Mouse (Mus musculus) left cerebral cortex, postnatal 36 days (tissue): ENCODE results near the gene Uqcrc1. TPM values are rescaled to one million over a fixed set of nuclear protein-coding genes. Genes with fewer than 3 reads are reported as not detected.

ENCODE experiments used
- DNase-seq, 2 experiments: peaks; one replicate each; pipeline ENCODE4 v3.0.0; 2021 to 2022; ENCODE audit warnings: low spot score in 2 of 2, mixed read lengths in 1 of 2
- intact Hi-C: fragments of 180-260 bp; cut with DNase I; formaldehyde crosslinking; loops from one replicate; pipeline ENCODE4 v1.15.1; 2025
- microRNA-seq: library from miRNA; unstranded; fragments of <30 nt; microRNA quantifications from one replicate; pipeline ENCODE4 v1.2.0, GENCODE M21; 2022
- total RNA-seq, 2 experiments: library from RNA; stranded (reverse); gene quantifications; 2 replicates each; pipeline ENCODE4 v1.2.3; 2021

Gene Uqcrc1
- total RNA-seq, 2 experiments from 2014 or later = 349 to 409 TPM

DNA sequence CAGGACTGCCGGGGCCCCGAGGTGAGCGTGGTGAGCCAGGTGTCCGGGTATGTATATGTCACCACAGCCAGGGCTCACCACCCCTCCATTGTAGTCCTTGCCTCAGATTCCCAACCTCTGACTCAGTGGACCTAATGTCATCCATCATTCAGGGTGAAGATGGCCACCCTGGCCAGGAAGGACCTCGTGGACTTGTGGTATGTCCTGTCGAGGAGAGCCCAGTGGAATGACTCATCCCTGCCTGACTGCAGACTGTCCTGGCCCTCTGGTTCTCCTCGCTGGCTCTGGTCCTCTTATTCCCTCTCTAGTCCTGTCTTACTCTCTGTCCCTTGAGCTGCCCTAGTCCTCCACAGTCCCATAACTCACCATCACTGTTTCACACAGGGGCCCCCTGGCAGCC is 41.5 kb downstream of the Uqcrc1 start:
- no peak for DNase-seq
- intact Hi-C loops = no loop called here

DNA sequence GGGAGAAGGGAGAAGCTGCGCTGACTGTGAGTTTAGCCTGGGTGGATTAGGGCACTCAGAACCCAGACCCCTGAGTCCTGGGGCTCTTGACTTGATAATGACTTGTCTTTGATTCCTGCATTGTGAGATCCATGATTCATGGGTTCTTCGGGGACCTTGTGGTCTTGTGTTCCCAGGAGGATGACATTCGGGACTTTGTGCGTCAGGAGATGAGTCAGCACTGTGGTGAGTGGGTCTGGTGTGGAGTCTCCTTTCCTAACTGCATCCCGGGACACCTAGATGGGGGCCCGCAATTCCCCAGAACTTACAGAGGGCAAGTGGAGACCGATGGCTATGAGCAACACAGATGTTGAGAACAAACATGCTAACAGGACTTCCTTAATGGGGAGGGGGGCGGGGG is 46.1 kb downstream of the Uqcrc1 start:
- intact Hi-C loops = no loop called here
- no peak for DNase-seq

DNA sequence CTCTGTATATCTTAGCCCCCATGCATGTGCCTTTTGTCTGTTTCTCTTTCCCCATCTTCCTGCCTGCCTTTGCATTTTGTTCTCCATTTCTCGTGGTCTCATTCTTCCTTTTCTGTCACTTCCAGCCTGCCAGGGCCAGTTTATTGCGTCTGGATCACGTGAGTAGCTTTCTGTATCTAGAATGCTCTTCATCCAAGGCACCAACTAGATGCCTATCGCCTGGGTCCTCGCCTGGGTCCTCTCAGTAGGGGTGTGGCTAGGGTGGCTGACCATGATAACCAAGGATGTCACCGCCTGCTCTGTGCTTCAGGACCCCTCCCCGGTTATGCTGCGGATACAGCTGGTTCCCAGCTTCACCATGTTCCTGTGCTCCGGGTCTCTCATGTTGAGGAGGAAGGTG is 46.8 kb downstream of the Uqcrc1 start:
- no peak for DNase-seq
- intact Hi-C loops = no loop called here

DNA sequence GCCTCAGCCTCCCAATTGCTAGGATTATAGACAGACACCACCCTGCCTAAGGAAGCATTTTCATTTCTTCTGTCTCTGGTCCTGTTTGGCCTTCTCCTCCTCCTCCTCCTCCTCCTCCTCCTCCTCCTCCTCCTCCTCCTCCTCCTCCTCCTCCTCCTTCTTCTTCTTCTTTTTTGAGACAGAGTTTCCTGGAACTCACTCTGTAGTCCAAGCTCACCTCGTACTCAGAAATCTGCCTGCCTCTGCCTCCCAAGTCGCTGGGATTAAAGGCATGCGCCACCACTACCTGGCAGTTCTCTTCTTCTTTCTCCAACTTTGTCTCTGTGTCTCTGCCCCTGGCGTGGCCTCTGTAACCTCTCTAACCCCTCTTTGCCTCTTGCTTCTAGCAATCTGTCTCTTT is 49.3 kb downstream of the Uqcrc1 start, which contains the start of gene Ucn2:
Ucn2 (plus strand) TSS at position 301 of the 400 bp plus-strand sequence.
- intact Hi-C loops = no loop called here
- no peak for DNase-seq

DNA sequence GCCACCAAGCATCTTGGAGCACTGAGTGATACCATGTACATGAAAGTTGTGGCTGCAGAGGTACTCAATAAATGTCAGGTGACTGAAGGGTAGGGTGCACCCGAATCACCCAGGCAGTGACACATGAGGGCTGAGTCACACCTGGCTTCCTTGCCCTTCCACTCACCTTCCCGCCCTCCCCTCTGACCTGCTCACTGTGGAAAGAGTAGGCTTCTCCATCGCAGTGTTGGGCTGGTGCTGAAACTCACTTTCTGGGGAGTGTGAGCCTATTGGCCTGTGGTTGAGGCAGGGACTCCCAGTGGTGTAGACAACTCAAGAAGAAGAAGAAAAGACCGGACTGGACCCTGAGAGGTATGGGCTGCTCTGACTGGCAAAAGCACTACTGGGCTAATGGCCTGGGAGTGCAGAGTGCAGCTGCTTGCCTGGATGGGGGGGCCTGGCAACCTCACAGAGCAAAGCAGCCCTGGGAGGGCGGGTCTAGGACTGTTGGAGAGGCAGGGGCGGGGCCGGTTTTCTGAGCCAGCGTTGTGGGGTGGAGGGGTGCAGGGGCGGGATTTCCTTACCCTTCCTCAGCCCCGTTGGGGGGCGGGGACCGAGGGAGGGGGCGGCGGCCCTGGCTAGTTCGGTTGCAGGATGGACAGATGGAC is 51.4 kb downstream of the Uqcrc1 start:
- intact Hi-C loops = no loop called here
- DNase-seq = no peak

DNA sequence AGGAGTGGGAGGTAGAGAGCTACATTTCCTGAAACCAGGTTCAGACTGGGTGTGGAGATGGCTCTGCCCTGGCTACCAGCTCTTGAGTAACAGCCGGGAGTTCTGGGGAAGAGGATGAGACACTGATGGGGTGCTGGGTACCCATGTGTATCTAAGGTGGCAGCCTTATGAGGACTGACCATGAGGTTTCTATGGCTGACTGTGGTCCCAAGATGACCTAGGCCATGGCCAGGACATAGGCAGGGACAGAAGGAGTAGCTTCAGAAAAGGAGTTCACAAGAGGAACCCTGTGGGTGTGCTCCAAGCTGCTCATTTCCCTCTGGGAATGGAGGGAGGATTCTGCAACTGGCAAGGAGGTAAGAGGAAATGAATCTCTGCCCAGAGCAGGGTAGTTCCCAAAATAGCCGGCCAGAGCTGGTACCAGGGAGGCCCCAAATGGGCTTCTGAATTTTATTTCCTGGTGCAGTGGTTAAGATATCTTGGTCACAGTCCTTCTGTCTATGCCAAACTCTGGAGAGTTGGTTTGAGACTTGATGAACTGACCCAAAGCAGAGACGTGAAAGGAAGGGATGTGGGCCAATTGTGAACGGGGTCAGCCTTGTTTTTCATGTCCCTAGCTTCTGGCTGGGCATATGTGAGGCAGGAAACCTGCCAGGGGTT is 53.5 kb downstream of the Uqcrc1 start:
- peak in 1 of 2 experiments; percentile 15 for DNase-seq
- intact Hi-C loops = no loop called here

DNA sequence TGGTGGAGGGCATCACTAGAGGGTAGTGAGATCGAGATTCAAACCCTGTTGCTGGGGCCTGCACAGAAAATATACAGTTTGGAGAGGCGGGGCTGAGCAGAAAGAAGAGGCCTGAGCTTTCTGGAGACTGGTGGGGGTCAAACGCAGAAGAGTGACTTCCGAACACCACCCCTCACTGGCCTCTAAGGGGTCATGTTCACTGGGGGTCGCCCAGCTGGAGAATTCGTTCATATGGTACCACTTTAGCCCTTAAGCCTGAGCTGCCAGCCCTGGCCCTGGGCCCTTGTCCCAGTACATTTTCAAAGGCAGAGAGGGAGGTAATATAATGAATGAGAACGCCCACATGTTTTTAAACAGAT is 54.0 kb downstream of the Uqcrc1 start:
- intact Hi-C loops = no loop called here
- no peak for DNase-seq

DNA sequence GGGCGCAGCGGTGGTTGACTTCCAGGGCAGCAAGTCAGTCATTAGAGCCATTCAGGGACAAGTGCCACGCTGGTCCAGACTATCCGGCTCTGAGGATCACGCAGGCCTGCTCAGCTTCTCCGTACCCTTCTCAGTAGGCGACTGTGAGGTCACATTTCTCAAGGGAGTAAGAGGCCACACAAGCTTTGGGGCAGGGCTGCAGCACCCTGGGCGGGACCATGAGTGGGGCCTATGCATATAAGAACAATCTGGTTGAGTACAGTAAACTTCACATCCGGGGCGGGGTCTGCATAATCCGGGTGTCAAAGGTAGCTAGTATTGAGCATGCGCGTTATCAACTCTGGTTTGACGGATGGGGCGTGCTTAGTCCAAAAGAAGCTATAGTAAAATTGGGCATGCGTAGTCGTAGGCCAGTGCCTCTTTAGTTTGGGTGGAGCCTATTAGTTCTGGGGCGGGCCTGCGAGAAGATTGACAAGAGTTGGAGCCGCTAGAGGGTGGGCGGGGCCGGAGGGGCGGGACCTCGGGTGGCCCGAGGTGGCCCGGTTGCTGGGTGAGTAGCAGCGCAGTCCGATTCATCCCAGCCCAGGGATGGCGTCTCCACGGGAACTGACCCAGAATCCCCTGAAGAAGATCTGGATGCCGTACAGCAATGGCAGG is 55.1 kb downstream of the Uqcrc1 start, which contains the start of gene Pfkfb4:
Pfkfb4 (plus strand) TSS at position 351 of the 657 bp plus-strand sequence.
- peak; percentile 88 to 91 for DNase-seq
- intact Hi-C loops = no loop called here

DNA sequence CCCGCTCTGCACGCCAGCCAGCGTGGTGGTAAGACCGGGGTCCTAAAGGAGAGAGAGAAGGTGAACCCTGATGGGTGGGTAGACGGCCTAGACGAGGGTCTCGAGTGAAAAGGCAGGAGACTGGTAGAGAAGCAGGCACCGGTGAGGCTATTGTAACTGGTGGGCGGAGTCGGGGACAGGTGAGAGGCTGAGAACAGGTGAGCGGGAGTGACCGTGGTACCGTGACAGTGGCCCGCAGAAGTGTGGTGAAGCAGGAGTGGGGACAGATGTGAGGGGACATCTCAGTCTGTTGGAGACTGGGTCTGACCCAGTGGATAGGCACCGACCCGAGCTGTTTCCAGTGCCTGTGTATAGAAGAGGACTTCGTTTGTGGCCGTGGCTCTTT is 55.6 kb downstream of the Uqcrc1 start:
- intact Hi-C loops = no loop called here

DNA sequence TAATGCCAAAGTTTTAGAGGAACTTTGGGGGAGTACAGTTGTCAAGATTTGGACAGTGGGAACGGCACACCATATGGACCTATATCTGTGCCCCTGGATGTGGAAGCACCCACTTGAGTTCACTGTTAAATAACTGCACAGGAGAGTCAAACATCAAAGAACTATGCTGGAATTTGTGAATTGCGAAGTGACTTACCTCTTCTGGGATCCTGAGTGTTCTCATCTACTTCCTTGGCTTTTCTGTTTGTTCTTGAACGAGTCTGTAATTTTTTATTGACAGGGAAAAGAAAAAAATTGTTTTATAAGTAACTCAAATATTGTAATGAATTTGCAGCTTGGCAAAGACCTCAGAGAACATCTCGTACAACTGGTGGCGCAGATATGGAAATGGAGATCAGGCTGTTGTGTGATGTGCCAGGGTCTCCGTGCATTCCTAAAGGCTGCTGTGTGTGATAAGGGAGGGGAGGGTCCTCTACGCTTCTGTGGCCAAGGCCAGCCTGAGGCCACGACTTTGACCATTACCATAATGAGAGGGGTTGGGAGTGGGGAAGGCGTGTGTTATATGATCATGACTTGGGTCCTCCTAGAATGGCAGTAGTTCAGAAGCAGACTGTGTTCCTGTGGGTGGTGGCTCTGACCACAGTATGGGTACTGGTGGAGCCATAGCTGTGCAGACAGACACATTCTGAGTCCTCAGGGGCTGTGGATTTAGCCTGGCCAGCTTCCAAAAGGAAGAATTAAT is 56.4 kb downstream of the Uqcrc1 start:
- intact Hi-C loops = no loop called here
- no peak for DNase-seq

More for the DNA sequence above, 55.6 kb downstream of the Uqcrc1 start:
- DNase-seq = no peak

DNA sequence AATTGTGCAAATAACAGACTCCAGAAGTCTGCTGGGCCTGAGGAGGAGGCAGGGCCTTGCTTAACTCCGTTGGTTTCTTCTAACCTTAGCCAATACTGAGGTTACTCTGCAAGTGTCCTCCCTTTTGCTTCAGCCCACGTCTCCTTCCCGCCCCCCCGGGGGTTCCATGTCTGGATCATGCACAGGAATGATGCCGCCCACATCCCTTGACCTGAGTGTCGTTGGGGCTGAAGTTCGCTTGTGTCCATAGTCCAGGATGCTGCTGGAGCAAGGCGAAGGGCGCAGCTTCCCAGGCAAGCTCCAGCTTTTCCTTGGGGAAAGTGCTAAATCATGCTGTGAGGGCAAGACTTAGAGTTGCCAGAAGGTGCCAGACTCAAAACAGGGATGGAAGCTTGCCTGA is 60.0 kb downstream of the Uqcrc1 start:
- intact Hi-C loops = no loop called here
- DNase-seq = no peak

DNA sequence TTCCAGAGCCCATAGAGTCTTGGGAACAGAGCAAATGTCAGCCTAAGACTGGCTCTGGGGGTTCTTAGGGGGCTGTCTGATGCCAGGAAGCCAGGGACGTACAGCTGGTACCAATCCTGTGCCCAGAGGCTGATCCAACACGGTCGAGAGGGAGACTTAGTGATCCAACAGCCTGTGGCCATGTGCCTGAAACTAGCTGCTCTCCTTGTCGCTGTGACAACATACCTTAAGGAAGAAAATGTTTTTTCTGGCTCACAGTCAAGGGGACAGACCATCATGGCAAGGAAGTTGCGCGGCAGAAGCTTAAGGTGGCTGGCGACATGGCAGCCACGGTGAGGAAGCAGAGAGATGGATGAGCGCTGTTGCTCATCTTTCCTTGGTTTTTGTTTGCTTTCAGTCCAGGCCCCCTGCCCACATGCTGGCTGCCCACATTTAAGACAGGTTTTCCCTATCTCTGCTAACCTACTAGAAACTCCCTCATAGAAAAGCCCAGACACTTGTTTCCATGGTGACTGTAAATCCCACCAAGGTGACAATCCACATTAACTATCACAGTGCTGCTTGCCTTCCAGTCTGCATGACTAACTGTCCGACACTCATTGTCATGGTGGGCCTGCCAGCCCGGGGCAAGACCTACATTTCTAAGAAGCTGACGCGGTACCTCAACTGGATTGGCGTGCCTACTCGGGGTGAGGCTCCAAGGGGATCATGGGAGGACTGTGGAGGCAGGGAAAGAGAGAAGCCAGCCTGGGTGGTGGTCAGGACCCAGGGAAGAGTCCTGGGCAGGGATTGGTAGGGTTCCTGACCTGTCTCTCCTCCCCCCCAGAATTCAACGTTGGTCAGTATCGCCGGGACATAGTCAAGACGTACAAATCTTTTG is 62.1 kb downstream of the Uqcrc1 start:
- intact Hi-C loops = no loop called here
- no peak for DNase-seq

DNA sequence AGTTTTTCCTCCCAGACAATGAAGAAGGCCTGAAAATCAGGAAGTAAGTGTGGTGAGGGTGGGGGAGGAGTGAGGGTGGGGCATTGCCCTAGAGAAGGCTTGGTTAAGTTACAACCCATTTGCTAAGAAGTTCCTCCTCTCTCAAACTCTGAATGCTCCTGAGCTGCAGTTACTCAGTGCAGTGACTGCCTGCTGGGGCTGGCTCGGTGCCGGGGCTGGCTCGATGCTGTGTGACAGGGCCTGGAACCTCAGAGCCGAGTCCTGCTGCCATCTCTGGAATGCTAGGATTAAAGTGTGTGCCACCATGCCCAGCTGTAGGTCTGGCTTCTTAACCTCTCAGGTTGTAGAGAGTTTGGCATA is 62.7 kb downstream of the Uqcrc1 start:
- no peak for DNase-seq
- intact Hi-C loops = no loop called here

Small RNA genes within 50 kb of the gene (microRNA-seq; reads per million reads assigned to microRNA genes)
- not detected for gene Mir711

Other genes starting within 250 kb of the Uqcrc1 start
- 10 to 100 TPM; 45.8 to 49.2 TPM for gene Prkar2a, start 247.3 kb upstream of the Uqcrc1 start, total RNA-seq
- gene Ip6k2, start 152.8 kb upstream of the Uqcrc1 start, total RNA-seq = 100 to 1,000 TPM; 155 to 158 TPM
- 10 to 100 TPM; 56.0 to 60.6 TPM for gene Nckipsd, start 128.3 kb upstream of the Uqcrc1 start, total RNA-seq
- gene Celsr3, start 110.3 kb upstream of the Uqcrc1 start, total RNA-seq = 10 to 100 TPM; 43.4 to 74.0 TPM
- gene Slc26a6, start 83.3 kb upstream of the Uqcrc1 start, total RNA-seq = 10 to 100 TPM; 18.1 to 24.3 TPM
- under 1 TPM in 1 of 2 experiments, not detected in 1; 0.59 TPM for gene Tmem89, start 22.0 kb upstream of the Uqcrc1 start, total RNA-seq
- gene Col7a1, start 17.0 kb downstream of the Uqcrc1 start, total RNA-seq = 1 to 10 TPM; 1.4 to 5.5 TPM
- under 1 TPM in 1 of 2 experiments, not detected in 1; 0.70 TPM for gene Ucn2, start 49.4 kb downstream of the Uqcrc1 start, total RNA-seq
- 10 to 100 TPM; 12.7 to 18.2 TPM for gene Pfkfb4, start 55.1 kb downstream of the Uqcrc1 start, total RNA-seq
- 10 to 100 TPM; 63.9 to 74.8 TPM for gene Shisa5, start 101.9 kb downstream of the Uqcrc1 start, total RNA-seq
- 10 to 100 TPM; 12.5 to 15.7 TPM for gene Trex1, start 123.1 kb downstream of the Uqcrc1 start, total RNA-seq
- 10 to 100 TPM; 26.6 to 34.1 TPM for gene Atrip, start 137.5 kb downstream of the Uqcrc1 start, total RNA-seq
- 1 to 10 TPM; 7.2 to 8.1 TPM for gene Ccdc51, start 145.9 kb downstream of the Uqcrc1 start, total RNA-seq
- 100 to 1,000 TPM; 348 to 352 TPM for gene Tma7, start 146.0 kb downstream of the Uqcrc1 start, total RNA-seq
- 10 to 100 TPM; 60.3 to 77.9 TPM for gene Plxnb1, start 158.8 kb downstream of the Uqcrc1 start, total RNA-seq
- gene Fbxw21, start 225.4 kb downstream of the Uqcrc1 start, total RNA-seq = not detected